Mouse (Mus musculus): ENCODE data around the gene 4930550C14Rik. TPM values are rescaled to one million over a fixed set of nuclear protein-coding genes. Genes with fewer than 3 reads are reported as not detected.

The 4930550C14Rik gene
- total RNA-seq (2021), result not detected
- long read RNA-seq, experiment 1, partial matches to known transcripts, result 0 of 1 reads
- long read RNA-seq, experiment 1, other reads (novel, unspliced or antisense), result 1 of 1 reads
- long read RNA-seq, experiment 2, result 0 reads

DNA sequence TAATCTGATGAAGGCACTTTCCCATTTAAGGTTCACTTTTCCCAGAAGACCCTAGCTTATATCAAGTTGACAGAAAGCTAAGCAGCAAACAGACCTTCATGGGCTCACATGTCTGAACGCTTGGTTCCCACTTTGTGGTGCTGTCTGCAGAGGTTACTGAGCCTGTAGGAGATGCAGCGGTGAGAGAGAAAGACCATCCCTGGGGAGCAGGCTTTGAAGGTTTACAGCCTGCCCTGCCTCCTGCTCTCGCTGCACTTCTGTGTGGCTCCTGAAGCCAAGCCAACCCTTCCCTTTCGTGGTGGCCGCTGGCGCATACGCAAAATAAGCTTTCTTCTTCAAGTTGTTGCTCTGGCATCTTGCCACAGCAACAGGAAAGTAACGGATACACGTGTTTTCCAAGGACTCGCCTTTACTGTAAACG lies at the start of gene 4930550C14Rik:
Gene 4930550C14Rik (plus strand): TSS at position 35 of the 421 bp plus-strand sequence.
- DNase-seq, result no peak

DNA sequence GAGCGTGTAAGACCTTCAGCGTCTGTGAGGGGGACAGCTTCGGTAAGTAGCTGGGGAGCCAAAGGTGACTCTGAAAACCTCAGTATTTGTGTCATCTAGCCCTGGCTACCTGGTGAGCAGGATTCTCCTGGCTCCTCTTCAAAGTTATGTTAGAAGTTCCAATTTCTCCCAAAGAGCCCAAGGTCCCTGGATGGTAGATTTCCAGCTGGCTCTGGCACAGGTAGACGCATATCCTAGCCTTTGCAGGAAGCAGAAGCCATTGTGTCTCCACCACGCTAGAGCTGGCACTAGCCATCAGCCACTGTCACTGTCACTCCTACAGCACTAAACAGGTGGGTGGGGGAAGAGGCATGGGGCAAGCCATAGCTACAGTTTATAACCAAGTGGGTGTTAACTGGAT lies 49.0 kb upstream of the 4930550C14Rik start:
- DNase-seq, result no peak

DNA sequence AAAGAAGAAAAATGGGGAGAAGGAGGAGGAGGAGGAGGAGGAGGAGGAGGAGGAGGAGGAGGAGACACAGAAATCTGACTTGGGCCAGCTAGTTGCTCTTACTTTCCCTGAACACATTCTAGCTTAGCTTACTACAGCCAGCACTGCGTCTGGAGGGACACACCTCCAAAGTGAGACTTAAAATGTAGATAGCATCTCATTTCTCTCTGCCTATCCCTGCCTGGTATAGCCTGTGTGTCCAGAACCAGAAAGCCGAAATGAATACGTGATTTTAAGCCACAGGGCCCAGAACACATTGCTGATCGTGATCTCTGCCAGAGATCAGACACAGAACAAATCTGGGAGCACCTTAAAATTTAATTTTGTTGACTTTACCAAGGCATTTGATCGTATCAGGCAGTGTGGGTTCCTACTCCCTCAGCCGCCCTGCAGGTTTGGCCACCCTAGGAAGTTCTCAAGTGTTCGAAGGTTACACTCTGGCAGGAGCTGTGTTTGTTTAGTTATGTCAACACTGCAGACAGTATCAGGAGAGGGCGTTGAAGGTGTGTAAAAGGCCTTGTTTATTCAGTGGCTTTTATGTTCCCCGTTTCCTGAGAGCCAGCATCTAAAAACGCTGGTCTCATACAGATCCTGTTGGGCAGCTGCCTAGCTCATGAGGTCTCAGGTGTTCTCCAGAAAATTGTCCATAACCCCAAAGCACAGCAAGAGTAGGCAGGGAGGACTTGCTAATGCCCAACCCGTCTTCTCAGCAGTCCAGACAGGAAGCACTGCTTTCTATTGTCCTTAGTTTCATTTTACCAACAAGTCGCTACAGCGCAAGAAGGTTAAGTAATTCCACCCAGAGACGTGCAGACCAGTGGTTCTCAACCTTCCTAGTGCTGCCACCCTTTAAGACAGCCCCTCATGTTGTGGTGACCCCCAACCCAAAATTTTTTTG lies 45.6 kb upstream of the 4930550C14Rik start:
- no peak for DNase-seq

DNA sequence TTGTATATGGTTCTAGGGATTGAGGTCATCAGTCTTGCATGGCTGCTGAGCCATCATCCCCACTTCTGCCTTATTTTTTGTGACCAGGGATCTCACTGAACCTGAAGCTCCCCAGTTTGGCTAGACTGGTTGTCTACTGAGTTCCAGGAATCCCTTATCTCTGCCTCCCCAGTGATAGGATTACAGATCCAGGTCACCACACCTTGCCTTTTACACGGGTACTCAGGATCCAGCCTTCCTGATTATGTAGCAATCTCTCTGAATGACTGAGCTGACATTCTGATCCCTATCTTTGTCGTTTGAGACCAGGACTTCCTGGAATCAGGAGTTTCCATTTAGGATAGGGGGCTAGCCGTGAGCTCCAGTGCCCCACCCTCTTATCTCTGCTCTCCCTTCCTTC lies 30.8 kb upstream of the 4930550C14Rik start:
- no peak for DNase-seq

DNA sequence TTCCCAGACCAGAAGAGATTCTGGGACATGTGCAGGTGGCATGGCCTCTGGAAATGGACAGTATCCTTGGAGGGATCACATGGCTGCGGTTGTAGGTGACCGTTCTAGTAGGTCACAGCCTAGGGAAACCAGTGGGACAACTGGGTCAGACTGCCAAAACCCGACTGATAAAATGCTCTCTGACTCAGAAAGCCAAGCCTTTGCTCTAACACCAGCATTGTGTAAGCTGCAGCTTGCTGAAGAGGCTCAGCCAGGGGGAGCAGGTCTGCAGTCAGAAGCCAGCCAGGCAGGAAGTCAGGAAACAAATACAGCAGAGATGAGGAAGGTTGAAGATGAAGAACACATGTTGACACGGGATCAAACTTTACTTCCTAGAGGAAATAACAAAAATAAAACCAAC lies 26.2 kb upstream of the 4930550C14Rik start:
- DNase-seq, result no peak

DNA sequence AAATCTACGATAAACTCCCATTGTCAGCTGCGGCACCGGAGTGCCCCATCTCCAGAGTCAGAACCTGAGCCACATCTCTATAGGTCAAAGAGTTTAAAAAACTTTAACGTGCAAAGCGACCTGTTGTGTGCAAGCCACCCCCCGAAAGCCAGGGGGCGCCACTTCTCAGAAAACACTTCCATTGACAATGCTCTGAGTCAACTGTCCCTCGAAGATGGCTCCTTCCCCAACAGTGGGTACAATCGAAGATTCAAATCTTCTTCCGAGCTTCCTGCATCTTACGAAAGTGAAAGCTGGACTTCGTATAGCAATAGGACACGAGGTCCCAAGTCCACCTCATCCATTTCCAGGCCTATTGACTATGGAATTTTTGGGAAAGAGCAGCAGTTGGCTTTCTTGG lies 25.3 kb upstream of the 4930550C14Rik start:
- no peak for DNase-seq

DNA sequence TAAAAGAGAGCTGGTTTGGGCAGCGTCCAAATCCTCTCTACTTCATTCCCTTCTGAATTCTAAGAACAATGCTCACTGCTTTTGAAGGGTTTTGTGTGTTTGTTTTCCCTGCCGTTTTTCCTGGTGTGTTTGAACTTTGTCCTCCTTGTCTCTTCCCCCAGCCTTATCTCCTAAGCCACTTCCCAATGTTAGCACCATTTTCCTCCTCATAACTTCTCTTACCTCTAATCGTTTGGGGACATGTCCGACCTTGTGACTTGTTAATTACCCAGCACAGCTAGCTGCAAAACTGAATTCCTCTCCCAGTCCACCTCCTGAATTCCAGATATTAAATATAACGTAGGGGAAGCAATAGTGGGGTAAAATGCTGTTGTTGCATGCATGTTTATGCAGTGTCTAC lies 24.5 kb upstream of the 4930550C14Rik start:
- DNase-seq, result no peak

DNA sequence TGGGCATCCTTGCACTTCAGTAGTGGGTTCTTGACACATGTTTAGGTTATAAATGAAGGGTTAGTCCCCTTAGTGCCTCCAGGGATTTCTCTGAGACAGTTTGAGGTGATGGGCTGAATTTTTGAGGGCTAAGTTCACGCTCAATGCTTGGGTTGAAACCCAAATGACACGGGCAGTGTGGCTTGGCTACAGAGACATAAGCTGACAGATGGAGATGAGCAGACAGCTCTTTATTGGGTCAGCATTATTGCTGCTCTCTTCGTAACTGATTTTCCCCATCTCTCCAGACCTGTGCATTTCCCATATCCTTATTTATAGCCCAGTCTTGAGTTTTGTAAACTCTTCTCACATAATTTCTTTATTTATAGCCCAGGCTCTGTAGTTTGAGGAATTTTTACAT lies 24.0 kb upstream of the 4930550C14Rik start:
- no peak for DNase-seq

DNA sequence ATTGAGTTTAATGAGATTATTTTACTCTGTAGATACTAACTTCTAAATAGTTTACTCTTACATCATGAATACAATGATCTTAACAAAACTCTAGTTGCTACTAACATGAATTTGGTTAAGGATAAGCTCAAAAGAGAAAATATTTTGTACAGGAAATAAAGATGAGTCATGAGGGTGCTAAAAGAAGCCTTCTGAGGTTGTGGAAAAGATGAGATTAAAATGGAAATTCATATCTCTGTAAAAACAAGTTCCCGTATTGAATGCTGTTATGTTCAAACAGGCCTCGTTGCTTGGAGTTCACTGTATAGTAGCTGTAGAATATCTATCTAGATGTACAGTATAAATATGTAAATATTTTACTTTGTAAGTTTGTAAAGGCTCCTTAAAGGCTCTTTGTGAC lies 21.5 kb upstream of the 4930550C14Rik start:
- DNase-seq, result no peak

DNA sequence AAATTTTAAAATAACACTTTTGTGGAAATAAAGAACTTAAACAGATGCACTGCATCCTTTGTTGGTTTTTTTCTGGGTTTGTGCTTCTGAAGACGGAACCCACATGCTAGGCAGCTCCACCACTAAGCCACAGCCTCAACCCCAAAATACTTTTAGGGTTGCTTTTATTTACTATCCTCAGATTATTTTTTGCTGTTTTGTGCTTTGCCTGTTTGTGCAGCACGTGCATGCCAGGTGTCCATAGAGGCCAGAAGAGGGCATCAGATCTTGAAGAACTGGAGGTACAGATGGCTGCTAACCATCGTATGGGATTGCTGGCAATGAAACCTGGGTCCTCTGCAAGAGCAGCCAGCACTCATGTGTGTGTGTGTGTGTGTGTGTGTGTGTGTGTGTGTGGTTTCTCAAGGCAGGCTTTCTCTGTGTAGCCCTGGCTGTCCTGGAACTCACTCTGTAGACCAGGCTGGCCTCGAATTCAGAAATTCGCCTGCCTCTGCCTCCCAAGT lies 21.0 kb upstream of the 4930550C14Rik start:
- DNase-seq, result no peak

DNA sequence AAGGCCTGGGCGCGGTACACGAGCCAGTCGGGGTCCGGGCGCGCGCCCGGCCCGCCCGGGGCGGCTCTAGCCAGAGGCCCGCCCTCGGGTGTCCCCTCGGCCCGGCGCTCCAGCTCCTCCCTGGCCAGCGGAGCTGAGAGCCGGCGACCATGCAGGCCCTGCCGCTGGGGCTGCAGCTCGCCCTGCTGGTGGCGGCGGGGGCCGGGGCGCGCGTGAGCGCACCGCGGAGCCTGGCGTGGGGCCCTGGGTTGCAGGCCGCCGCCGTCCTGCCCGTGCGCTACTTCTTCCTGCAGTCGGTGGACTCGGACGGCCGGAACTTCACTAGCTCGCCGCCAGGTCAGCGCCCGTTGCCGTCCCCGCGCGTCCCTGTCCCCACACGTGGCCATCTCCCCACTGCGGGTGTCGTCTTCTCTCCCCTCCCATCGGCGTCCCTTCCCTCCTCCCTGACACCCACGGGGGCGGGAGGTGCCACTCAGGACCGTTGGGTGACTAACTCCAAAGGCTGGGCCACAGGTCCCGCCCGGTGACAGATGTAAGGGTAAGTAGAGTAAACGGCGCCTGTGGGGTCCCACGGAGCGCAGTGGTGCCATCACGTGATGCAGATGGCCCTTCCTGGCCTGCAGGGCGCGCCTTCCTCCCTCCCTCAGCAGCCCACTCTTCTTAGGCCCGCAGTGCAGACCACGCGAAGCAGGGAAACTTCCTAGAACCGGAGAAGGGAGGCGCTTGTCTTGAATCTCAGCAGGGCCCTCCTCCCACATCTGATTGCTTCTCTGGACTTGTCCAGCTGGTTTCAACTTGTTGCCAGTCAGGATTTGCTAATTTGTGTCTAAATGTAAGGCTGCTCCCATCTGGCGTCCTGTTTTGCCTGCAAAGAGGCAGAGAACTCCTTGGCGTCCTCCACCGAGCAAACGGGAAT lies 17.9 kb upstream of the 4930550C14Rik start, which contains the start of gene Kdelc2:
Gene Kdelc2 (plus strand): TSS at position 75 of the 916 bp plus-strand sequence.
- DNase-seq, result peak; percentile 75

DNA sequence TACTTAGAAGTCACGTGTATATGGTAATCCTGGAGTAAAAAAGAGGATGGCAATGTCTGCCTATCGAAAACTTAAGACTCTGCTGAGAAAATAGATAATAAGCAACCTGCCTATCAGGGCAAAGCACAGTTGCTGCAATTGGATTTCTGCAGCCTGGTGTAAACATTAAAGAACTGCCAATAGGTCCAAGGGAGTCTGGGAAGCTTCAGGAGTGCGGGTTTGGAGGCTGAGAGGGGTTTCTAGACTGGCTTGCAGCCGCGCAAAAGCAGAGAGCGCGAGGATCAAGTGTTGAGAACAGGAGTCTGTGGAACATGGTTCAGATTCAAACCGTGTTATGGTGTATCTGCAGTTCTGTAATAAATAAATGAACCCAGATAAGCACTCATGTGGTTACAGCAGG lies 17.3 kb upstream of the 4930550C14Rik start:
- no peak for DNase-seq

DNA sequence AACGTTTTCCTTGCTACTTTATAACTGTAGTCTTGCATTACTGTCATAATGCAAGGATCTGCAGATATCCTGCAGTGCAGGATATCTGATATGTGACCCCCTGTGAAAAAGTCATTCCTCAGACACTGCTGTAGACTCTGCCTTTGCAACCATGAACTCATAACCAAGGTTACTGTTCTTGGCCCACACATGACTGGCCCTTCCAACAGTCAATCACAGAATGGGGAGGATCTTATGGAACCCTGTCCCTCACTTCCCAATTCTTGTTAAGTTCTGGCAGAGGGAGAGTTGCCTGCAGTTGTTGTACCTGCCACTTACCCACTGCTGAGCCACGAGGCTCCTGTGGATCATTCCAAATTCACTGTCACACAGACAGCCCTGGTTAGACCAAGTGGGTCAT lies 14.7 kb upstream of the 4930550C14Rik start:
- DNase-seq, result no peak

DNA sequence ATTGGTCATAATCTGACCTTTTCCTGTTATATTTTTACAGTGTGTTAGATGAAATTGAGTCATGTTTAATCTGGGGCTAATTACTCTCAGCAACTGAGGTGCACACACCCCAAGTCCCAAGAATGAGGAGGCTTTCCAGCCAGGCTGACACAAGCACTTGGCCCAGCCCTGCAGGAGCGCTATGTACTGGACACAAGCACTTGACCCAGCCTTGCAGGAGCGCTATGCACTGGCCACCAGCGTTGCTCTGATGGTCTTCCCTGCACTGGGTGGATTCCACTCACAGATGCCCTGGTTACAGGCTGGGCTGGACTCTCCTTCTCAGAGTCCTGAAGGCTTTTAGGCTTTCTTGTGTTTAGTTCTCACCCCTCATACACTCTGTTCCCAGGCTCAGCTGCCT lies 13.0 kb upstream of the 4930550C14Rik start:
- DNase-seq, result no peak

DNA sequence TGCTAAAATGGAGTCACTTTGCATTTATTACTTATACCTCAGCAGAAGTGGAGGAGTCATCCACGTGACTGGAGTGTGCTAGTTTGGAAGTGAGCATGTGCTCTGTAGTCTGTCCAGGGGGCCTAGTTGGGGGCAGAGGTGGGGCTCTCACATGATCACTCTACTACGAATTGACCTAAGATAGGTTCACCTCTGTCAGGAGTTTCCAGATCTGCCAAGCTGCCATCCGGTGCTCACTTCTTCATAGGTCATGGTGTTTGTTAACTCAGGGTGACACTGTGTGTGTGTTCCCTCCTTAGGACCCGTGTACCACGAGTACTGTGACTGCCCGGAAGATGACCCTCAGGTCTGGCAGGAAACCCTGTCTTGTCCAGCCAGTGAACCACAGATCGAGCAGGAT lies 12.0 kb upstream of the 4930550C14Rik start:
- no peak for DNase-seq

DNA sequence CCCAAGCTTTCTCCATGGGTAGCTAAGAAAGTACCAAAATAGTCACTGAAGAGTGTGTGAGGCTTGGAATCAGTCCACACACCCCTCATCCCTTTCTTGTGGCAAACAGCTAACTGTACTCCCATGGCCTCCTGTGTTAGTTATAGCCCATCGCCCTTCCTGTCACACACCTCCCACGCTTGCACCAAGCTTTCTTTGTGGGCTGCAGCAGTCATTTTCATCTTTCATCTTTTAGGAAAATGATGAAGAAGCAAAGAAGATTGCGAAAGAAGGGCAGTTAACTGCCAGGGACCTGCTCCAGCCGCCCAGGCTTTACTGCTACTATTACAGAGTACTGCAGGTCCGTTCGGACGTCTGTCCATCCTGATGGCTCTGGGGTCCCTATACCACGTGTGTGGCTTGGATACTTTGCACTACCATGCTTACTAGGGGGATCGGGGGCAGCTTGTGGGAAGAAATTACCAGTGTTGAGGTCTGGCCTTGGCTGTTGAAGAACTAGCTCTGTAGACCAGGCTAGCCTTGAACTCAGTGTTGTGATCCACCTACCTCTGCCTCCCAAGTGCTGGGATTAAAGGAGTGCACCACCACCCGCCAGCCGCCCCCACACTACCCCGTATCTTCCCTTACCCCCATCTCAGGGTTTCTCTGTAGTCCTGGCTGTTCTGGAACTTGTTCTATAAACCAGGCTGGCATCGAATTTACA lies 4.3 kb upstream of the 4930550C14Rik start:
- no peak for DNase-seq

DNA sequence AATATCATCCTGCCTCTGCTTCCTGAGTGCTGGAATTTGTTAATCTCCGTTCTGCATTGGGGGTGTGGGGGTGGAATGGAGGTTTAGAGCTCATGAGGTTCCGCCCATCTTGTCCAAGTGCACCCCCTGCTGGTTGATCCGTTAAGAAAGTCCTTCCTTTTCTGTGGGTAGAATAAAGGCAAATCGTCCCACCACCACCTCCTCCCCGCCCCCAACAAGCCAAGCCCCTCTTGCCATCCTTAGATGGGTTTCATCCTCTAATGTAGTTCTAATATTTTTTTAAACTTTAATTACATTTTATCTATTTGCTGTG lies 3.8 kb upstream of the 4930550C14Rik start:
- no peak for DNase-seq

DNA sequence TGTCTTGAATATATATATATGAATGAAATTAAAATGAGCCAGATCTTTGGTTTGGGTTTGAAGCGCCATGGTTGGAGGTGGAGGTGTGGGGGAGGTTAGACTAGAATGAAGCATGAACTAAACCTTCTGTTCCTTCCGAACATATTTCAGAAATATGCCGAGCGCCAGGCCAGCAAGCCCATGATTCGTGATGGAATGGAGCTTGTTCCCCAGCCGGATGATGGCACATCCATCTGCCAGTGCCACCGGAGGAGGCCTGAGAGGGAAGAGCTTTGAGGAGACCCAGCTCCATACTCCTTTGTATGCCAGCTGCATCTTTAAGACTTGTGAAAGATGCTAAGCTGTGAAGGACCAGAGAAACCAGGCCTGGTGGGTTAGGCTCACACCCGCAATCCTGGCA lies 2.6 kb upstream of the 4930550C14Rik start:
- no peak for DNase-seq

DNA sequence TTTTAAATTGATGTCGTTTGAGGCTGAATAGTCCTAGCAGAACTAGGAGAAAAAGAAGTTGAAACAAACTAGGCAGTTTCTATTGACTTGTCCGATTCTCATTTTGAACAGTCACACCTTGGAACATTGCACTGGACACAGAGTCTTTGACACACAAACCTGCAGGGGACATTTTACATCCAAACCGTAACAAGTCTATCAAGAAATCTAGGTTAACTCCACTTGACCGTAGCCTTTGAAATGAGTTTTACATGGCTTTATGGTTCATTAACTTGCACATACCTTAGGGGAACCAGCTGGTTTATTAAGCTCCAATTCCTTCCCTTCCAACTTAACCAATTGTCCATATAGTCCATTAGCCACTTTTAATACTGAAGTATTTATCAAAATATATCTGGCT lies 1.4 kb upstream of the 4930550C14Rik start:
- DNase-seq, result no peak

DNA sequence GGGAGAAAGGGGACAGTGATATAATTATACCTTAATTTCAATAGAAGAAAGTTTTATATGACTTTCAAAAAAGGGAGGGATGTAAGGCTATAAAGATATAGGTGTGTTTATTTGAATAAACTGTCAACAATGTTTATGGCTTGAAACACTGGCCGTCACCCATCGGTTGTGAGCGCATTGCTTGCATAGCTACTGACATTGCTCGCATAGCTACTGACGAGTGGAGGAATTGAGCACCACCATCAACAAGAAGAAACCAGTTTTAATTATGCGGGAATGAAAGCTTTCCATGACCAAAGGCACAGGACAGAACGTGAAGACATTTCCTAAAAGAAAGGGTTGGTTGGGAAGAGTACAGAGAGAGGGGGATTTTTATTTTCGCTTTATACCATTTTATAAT lies 979 bp upstream of the 4930550C14Rik start:
- DNase-seq, result no peak

DNA sequence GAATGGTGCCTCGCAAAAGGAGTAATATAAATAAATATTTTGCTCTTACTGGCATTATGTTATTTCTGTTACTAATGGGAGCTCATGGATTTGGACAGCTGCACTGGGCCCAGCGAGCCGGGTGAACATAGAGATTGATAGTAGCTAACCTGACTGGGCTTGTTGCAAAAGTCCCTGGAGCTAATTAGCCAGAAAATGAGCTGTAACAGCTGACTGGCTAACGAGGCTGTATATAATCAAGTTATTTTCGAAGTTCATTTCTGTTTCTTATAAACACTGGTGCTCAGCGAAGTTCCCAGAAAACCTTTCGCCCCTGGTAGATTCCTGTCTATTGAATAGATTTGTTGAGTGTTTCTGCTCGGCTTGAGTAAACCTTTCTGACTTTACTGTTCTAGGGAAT lies 866 bp downstream of the 4930550C14Rik start:
- DNase-seq, result no peak

Measured in gastrocnemius, postnatal 25 days (tissue).